Mouse (Mus musculus): Measurements from ENCODE around the gene Gys1.

Gene Gys1

DNA sequence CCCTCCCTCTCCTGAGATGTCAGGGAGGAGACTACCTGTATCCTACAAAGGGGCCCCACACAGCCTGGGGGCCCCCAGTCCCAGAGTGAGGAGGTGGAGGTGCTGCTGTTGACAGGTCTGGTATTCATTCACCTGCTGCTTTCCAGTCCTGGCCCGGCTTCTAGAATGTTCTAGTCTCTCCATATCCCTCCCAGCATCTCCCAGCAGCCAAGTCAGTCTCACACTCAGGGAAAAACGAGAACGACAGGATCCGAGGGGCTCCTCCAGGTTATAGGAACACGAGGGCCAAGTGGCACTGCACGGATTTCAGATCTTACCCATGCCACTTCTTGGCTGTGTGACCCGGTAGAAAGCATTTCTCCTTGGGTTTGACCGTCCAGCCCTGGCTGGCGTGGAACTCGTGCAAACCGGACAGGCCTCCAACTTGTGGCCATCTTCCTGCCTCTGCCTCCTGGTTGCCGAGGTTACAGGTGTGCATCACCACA is 19.9 kb upstream of the Gys1 start:
- no peak for DNase-seq (ENCODE audit: low read depth)

DNA sequence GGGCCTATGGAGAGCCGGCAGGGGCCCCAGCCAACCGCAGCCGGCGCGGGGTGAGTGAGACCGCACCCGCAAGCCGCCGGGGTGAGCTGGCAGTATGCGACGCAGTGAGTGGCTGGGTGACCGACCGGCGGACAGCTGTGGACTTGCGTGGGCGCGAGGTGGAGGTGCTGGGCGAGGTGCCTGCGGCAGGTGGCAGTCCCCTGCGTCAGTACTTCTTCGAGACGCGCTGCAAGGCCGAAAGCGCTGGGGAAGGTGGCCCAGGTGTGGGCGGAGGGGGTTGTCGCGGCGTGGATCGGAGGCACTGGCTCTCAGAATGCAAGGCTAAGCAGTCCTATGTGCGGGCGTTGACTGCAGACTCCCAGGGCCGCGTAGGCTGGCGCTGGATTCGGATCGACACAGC is 19.0 kb upstream of the Gys1 start:
- no peak for DNase-seq (ENCODE audit: low read depth)

- DNase-seq (ENCODE audit: low read depth), result no peak
Observed at GRCm38 (mm10) chr7:45417962-45418492, 16.6 kb upstream of the Gys1 start.

DNA sequence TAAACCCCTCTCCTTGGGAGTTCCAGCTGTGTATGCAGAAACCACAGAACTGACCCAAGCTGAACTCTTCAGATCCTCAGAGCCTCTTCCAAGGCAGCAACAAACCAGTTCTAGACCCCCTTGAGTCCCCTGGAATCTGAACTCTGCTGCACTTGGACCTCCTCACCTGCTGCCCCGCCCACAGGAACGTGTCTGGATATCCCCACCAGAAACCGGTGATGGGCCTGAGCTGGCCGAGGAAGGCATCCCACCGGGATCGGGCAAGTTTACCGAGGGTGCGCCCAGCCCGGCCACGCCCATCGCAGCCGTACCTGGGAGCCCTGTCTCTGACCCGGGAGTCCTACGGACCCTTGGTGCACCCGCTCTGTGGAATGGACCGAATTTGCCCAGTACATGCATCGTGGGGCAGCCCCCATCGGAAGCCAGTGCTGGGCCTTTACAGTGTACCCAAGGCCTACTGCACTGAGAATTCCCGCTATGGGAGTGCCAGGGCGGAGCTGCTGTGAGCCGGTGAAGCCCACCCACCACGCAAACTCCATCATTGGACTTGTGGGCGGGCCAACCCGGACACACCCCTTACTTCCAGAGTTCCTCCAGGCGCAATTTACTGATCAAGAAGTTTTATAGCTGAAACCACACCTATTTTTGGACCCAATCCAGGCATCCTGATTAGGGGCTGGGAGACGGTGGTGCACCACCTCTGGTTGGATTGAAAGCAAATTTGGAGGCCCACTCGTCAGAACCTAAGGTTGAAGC is 14.6 kb upstream of the Gys1 start:
- no peak for DNase-seq (ENCODE audit: low read depth)

GRCm38 (mm10) chr7:45420615-45420919 is 14.1 kb upstream of the Gys1 start, which contains the start of gene Lhb:
TSS of gene Lhb (plus strand) at chr7:45420820.
- DNase-seq (ENCODE audit: low read depth), result no peak

- DNase-seq (ENCODE audit: low read depth), result no peak
Observed at GRCm38 (mm10) chr7:45421194-45421593, 13.4 kb upstream of the Gys1 start.

- DNase-seq (ENCODE audit: low read depth), result no peak
Observed at GRCm38 (mm10) chr7:45426556-45426955, 8.1 kb upstream of the Gys1 start.

DNA sequence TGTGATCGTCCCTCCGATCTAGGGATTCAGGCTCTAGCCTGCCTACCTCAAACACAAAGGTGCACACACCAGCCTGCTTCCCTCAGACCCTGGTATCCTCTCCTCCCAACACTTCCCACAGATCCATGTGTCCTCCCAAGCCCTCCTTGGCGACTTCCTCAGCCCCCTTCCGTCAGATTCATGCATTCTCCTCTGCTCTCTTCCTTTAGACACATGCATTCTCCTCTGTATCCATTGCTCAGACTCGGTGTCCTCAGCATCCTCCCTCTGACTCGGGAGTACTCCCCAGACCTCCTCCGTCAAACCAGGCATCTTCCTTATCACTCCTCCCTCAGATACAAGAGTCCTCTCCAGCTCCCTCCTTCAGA is 825 bp upstream of the Gys1 start:
- DNase-seq (ENCODE audit: low read depth), result no peak

- DNase-seq (ENCODE audit: low read depth), result no peak
Observed at GRCm38 (mm10) chr7:45435038-45435437, 394 bp downstream of the Gys1 start.

DNA sequence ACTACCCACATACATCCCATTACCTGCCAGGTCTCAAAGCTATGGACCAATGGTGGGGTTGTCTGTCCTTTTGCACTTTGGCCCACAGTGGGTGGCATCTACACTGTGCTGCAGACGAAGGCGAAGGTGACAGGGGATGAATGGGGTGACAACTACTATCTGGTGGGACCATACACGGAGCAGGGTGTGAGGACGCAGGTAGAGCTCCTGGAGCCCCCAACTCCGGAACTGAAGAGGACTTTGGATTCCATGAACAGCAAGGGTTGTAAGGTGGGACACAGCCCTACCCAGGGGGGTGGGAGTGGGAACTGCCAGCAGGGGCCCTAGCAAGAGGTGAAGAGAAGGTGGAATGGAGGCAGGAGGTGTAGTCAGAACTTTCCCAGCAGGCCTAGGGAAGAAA is 1.8 kb downstream of the Gys1 start:
- no peak for DNase-seq (ENCODE audit: low read depth)

- no peak for DNase-seq (ENCODE audit: low read depth)
Observed at GRCm38 (mm10) chr7:45437046-45437445, 2.4 kb downstream of the Gys1 start.

GRCm38 (mm10) chr7:45437521-45438276 is 3.1 kb downstream of the Gys1 start, which contains the start of gene Ruvbl2:
TSS of gene Ruvbl2 (minus strand) at chr7:45438096.
- no peak for DNase-seq (ENCODE audit: low read depth)

DNA sequence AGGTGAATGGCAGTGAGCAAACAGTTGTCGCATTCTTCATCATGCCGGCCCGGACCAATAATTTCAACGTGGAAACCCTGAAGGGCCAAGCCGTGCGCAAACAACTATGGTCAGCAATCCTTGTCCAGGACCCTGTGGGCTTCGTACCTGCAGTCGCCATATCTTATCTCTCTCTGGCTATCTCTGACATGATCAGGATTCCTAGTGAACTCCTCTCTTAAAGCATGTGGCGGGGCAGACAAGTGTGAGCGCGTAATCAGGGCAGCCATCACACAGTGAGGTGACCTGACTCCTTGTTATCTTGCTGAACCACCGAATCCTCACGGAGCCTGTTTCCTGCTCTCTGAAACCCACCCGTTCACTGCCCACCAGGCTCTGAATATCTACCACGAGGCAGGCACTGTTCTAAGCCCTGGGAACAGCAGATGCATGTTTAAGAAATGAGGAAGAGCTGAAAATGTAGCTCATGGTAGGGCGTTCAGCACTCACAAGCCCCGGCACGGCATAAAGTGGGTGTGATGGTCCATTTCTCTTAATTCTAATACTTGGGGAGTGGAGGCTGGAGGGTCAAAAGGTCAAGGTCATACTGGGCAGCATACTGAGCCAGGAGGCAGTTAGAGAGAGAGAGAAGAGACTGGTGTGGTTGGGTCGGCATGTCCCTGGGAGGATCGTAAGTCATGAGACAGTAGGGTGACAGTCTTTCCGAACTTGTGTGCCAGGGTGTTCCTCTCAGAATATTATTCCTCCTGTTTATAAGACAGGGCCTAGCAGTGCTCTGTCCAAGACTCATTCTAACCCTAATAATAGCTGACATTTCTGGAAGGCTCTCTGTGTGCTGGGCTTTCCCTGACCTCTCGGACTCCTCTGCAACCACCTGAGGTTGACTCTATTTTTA is 9.1 kb downstream of the Gys1 start:
- no peak for DNase-seq (ENCODE audit: low read depth)

GRCm38 (mm10) chr7:45446589-45446988 is 11.9 kb downstream of the Gys1 start:
- DNase-seq (ENCODE audit: low read depth), result no peak

DNA sequence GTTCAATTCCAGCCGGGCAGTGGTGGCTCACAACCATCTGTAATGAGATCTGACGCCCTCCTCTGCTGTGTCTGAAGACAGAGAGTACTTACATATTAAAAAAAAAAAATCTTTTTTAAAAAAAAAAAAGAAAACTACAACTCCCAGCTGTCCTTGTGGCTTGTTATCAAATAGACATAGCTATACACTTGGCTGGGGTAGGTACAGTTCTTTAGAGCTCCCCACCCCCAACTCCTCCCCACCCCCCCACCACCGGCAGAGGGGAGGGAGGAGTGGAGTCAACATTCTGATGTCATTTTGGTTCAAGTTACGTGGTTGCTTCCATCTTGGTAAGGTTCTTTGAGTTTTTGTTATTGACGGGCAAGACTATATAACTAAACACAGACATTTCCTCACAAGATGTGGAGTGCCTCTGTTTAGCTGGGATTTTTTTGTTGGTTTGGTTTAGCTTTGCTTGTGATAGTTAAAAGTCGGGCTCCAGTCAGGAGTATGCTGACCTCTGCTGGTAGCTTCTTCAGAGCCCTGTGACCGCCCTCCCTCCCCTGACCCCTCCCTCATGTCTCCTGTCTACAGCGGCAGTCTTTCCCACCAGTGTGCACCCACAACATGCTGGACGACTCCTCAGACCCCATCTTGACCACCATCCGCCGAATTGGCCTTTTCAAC is 12.8 kb downstream of the Gys1 start:
- peak; percentile 46 for DNase-seq (ENCODE audit: low read depth)

DNA sequence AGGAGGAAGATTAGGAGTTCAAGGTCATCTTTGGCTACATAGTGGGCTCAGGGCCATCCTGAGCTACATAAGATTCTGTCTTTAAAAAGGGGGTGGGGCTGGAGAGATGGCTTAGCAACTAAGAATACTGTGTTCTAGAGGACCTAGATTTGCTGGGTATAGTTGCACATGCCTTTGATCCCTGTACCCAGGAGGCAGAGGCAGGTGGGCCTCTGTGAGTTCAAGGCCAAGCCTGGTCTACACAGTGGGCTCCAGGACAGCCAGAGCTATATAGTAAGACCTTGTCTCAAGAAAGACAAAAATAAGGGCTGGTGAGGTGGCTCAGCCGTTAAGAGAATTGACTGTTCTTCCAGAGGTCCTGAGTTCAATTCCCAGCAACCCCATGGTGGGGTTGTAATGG is 15.3 kb downstream of the Gys1 start:
- no peak for DNase-seq (ENCODE audit: low read depth)

- DNase-seq (ENCODE audit: low read depth), result peak; percentile 84
Observed at GRCm38 (mm10) chr7:45451344-45451982, 16.8 kb downstream of the Gys1 start.

DNA sequence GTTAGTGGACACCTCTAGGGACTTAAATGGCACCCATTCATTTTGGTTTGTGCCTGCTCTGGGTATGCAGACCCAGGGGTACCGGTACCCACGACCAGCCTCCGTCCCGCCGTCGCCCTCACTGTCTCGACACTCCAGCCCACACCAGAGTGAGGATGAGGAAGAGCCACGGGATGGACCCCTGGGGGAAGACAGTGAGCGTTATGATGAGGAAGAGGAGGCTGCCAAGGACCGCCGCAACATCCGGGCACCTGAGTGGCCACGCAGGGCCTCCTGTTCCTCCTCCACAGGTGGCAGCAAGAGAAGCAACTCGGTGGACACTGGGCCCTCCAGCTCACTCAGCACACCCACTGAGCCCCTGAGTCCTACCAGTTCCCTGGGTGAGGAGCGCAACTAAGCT is 20.3 kb downstream of the Gys1 start:
- no peak for DNase-seq (ENCODE audit: low read depth)

GRCm38 (mm10) chr7:45455932-45456696 is 21.5 kb downstream of the Gys1 start:
- no peak for DNase-seq (ENCODE audit: low read depth)

GRCm38 (mm10) chr7:45456721-45457203 is 22.1 kb downstream of the Gys1 start:
- no peak for DNase-seq (ENCODE audit: low read depth)

All from 416B (cell line).